Mouse (Mus musculus): ENCODE results near the gene Rhox7b. TPM values are rescaled to one million over a fixed set of nuclear protein-coding genes. Genes with fewer than 3 reads are reported as not detected.
"Not testable (repeated sequence)": the region's sequence is repeated elsewhere in the genome, so short reads cannot be mapped to it uniquely, and the experiment has no call there.

Rhox7b gene
- total RNA-seq (2021) (not detected), polyA plus RNA-seq (2012; rRNA removed) (not detected in 2 replicates)
- long read RNA-seq: 0 reads

GRCm38 (mm10) chrX:37897132-37897531, at the start of gene Rhox7b:
Rhox7b (minus strand) TSS chrX:37897232.
- intact Hi-C loops (cut with DNase I); H3K27me3 ChIP-seq (ENCODE audit: control insufficient read depth, insufficient read depth, low read length); DNase-seq; H3K4me3 ChIP-seq; H3K9ac ChIP-seq (ENCODE audit: low read depth, low read length); H3K79me2 ChIP-seq (replicated peaks; ENCODE audit: control insufficient read depth, insufficient read depth, low read length); H3K36me3 ChIP-seq (ENCODE audit: control insufficient read depth, insufficient read depth, low read length); H3K27ac ChIP-seq; H3K4me1 ChIP-seq (ENCODE audit: control insufficient read depth, insufficient read depth, low read length): not testable (repeated sequence)
- 49% methylated on average over 9 of the region's 9 CpGs for WGBS

GRCm38 (mm10) chrX:37916311-37916710, 19.3 kb upstream of the Rhox7b start:
- no peaks in the 10 kb centered on the region for H3K27me3 ChIP-seq (ENCODE audit: control insufficient read depth, insufficient read depth, low read length)
- H3K27ac ChIP-seq: no peak overlapping the region
- 70% methylated on average over 4 of the region's 4 CpGs for WGBS
- H3K9ac ChIP-seq (ENCODE audit: low read depth, low read length): no peak overlapping the region
- intact Hi-C loops (cut with DNase I): no loop called here
- no peaks in the 10 kb centered on the region for H3K4me1 ChIP-seq (ENCODE audit: control insufficient read depth, insufficient read depth, low read length)
- no peak overlapping the region for H3K4me3 ChIP-seq
- no peaks in the 10 kb centered on the region for H3K79me2 ChIP-seq (replicated peaks; ENCODE audit: control insufficient read depth, insufficient read depth, low read length)
- DNase-seq: no peak
- TF ChIP-seq POLR2A (IDR thresholded peaks at IDR 0.05; ENCODE audit: insufficient read depth, low read depth, low read length) (no peak), CTCF (IDR thresholded peaks at IDR 0.05) (peak; percentile 40), EP300 (IDR thresholded peaks at IDR 0.05; ENCODE audit: insufficient read depth, low read depth, low read length) (no peak)
- no peaks in the 10 kb centered on the region for H3K36me3 ChIP-seq (ENCODE audit: control insufficient read depth, insufficient read depth, low read length)

GRCm38 (mm10) chrX:37908581-37908980, 11.5 kb upstream of the Rhox7b start:
- no peak for DNase-seq
- H3K36me3 ChIP-seq (ENCODE audit: control insufficient read depth, insufficient read depth, low read length): no peaks in the 10 kb centered on the region
- H3K27me3 ChIP-seq (ENCODE audit: control insufficient read depth, insufficient read depth, low read length): no peaks in the 10 kb centered on the region
- WGBS: 51% methylated on average over 7 of the region's 7 CpGs
- TF ChIP-seq EP300 (IDR thresholded peaks at IDR 0.05; ENCODE audit: insufficient read depth, low read depth, low read length): no peak
- peak; percentile 48 for TF ChIP-seq CTCF (IDR thresholded peaks at IDR 0.05)
- TF ChIP-seq POLR2A (IDR thresholded peaks at IDR 0.05; ENCODE audit: insufficient read depth, low read depth, low read length): no peak
- H3K4me3 ChIP-seq: no peak overlapping the region
- no peak overlapping the region for H3K9ac ChIP-seq (ENCODE audit: low read depth, low read length)
- H3K27ac ChIP-seq: no peak overlapping the region
- no peaks in the 10 kb centered on the region for H3K4me1 ChIP-seq (ENCODE audit: control insufficient read depth, insufficient read depth, low read length)
- intact Hi-C loops (cut with DNase I): no loop called here
- no peaks in the 10 kb centered on the region for H3K79me2 ChIP-seq (replicated peaks; ENCODE audit: control insufficient read depth, insufficient read depth, low read length)

- Histone ChIP-seq H3K79me2 (replicated peaks; ENCODE audit: control insufficient read depth, insufficient read depth, low read length) (no peaks in the 10 kb centered on the region), H3K4me3 (no peak overlapping the region), H3K9ac (ENCODE audit: low read depth, low read length) (no peak overlapping the region), H3K27ac (no peak overlapping the region), H3K4me1 (ENCODE audit: control insufficient read depth, insufficient read depth, low read length) (no peaks in the 10 kb centered on the region), H3K27me3 (ENCODE audit: control insufficient read depth, insufficient read depth, low read length) (no peaks in the 10 kb centered on the region), H3K36me3 (ENCODE audit: control insufficient read depth, insufficient read depth, low read length) (no peaks in the 10 kb centered on the region)
- peak; percentile 26 for TF ChIP-seq CTCF (IDR thresholded peaks at IDR 0.05)
- no peak for TF ChIP-seq POLR2A (IDR thresholded peaks at IDR 0.05; ENCODE audit: insufficient read depth, low read depth, low read length)
- no peak for TF ChIP-seq EP300 (IDR thresholded peaks at IDR 0.05; ENCODE audit: insufficient read depth, low read depth, low read length)
- no peak for DNase-seq
- intact Hi-C loops (cut with DNase I): no loop called here
- 63% methylated on average over 5 of the region's 5 CpGs for WGBS
Observed at GRCm38 (mm10) chrX:37903727-37904126, 6.7 kb upstream of the Rhox7b start.

GRCm38 (mm10) chrX:37901670-37902069, 4.6 kb upstream of the Rhox7b start, which contains the start of gene Rhox9:
Rhox9 (minus strand) TSS chrX:37901770.
- intact Hi-C loops (cut with DNase I); DNase-seq; H3K36me3 ChIP-seq (ENCODE audit: control insufficient read depth, insufficient read depth, low read length); H3K27me3 ChIP-seq (ENCODE audit: control insufficient read depth, insufficient read depth, low read length); H3K27ac ChIP-seq; H3K79me2 ChIP-seq (replicated peaks; ENCODE audit: control insufficient read depth, insufficient read depth, low read length); H3K4me3 ChIP-seq; H3K4me1 ChIP-seq (ENCODE audit: control insufficient read depth, insufficient read depth, low read length); H3K9ac ChIP-seq (ENCODE audit: low read depth, low read length): not testable (repeated sequence)
- 95% methylated on average over 10 of the region's 18 CpGs for WGBS

GRCm38 (mm10) chrX:37878844-37879243, 18.2 kb downstream of the Rhox7b start, which contains the start of gene Rhox8:
Rhox8 (minus strand) TSS chrX:37878944.
- Histone ChIP-seq H3K36me3 (ENCODE audit: control insufficient read depth, insufficient read depth, low read length) (no peaks in the 10 kb centered on the region), H3K4me3 (no peak within 1 kb of the TSS), H3K27ac (no peak within 1 kb of the TSS), H3K27me3 (ENCODE audit: control insufficient read depth, insufficient read depth, low read length) (no peaks in the 10 kb centered on the region), H3K4me1 (ENCODE audit: control insufficient read depth, insufficient read depth, low read length) (no peaks in the 10 kb centered on the region), H3K9ac (ENCODE audit: low read depth, low read length) (no peak within 1 kb of the TSS), H3K79me2 (replicated peaks; ENCODE audit: control insufficient read depth, insufficient read depth, low read length) (no peaks in the 10 kb centered on the region)
- no peak for DNase-seq
- no peak for TF ChIP-seq EP300 (IDR thresholded peaks at IDR 0.05; ENCODE audit: insufficient read depth, low read depth, low read length)
- TF ChIP-seq POLR2A (IDR thresholded peaks at IDR 0.05; ENCODE audit: insufficient read depth, low read depth, low read length): no peak
- TF ChIP-seq CTCF (IDR thresholded peaks at IDR 0.05): no peak
- intact Hi-C loops (cut with DNase I): no loop called here
- 77% methylated on average over 4 of the region's 4 CpGs for WGBS

All from heart, adult 2 months (tissue).